Mouse (Mus musculus): Measurements from ENCODE around the gene Pkp4. TPM values are rescaled to one million over a fixed set of nuclear protein-coding genes. Genes with fewer than 3 reads are reported as not detected.

The Pkp4 gene
- total RNA-seq, 1 experiment from 2014 or later, result 19.1 TPM

GRCm38 (mm10) chr2:59179487-59179886 is 18.8 kb downstream of the Pkp4 start:
- no peak for ATAC-seq (replicated peaks in 1 of 2; ENCODE audit: insufficient read depth in 1 of 2, low FRiP score in 2 of 2, low TSS enrichment in 1 of 2, low read depth in 1 of 2, poor library complexity in 2 of 2, severe bottlenecking in 2 of 2)

- ATAC-seq (replicated peaks in 1 of 2; ENCODE audit: insufficient read depth in 1 of 2, low FRiP score in 2 of 2, low TSS enrichment in 1 of 2, low read depth in 1 of 2, poor library complexity in 2 of 2, severe bottlenecking in 2 of 2), result no peak
Measured at GRCm38 (mm10) chr2:59181321-59182113, 20.9 kb downstream of the Pkp4 start.

GRCm38 (mm10) chr2:59183541-59183940 is 22.9 kb downstream of the Pkp4 start:
- no peak for ATAC-seq (replicated peaks in 1 of 2; ENCODE audit: insufficient read depth in 1 of 2, low FRiP score in 2 of 2, low TSS enrichment in 1 of 2, low read depth in 1 of 2, poor library complexity in 2 of 2, severe bottlenecking in 2 of 2)

GRCm38 (mm10) chr2:59184107-59185064 is 23.7 kb downstream of the Pkp4 start:
- peak in 1 of 2 experiments; percentile 83; a peak in 1 of 4 replicates for ATAC-seq (replicated peaks in 1 of 2; ENCODE audit: insufficient read depth in 1 of 2, low FRiP score in 2 of 2, low TSS enrichment in 1 of 2, low read depth in 1 of 2, poor library complexity in 2 of 2, severe bottlenecking in 2 of 2)

- no peak for ATAC-seq (replicated peaks in 1 of 2; ENCODE audit: insufficient read depth in 1 of 2, low FRiP score in 2 of 2, low TSS enrichment in 1 of 2, low read depth in 1 of 2, poor library complexity in 2 of 2, severe bottlenecking in 2 of 2)
Measured at GRCm38 (mm10) chr2:59186122-59186521, 25.5 kb downstream of the Pkp4 start.

GRCm38 (mm10) chr2:59186966-59187365 is 26.3 kb downstream of the Pkp4 start:
- no peak for ATAC-seq (replicated peaks in 1 of 2; ENCODE audit: insufficient read depth in 1 of 2, low FRiP score in 2 of 2, low TSS enrichment in 1 of 2, low read depth in 1 of 2, poor library complexity in 2 of 2, severe bottlenecking in 2 of 2)

GRCm38 (mm10) chr2:59188306-59188705 is 27.7 kb downstream of the Pkp4 start:
- no peak for ATAC-seq (replicated peaks in 1 of 2; ENCODE audit: insufficient read depth in 1 of 2, low FRiP score in 2 of 2, low TSS enrichment in 1 of 2, low read depth in 1 of 2, poor library complexity in 2 of 2, severe bottlenecking in 2 of 2)

- no peak for ATAC-seq (replicated peaks in 1 of 2; ENCODE audit: insufficient read depth in 1 of 2, low FRiP score in 2 of 2, low TSS enrichment in 1 of 2, low read depth in 1 of 2, poor library complexity in 2 of 2, severe bottlenecking in 2 of 2)
Measured at GRCm38 (mm10) chr2:59189661-59190185, 29.1 kb downstream of the Pkp4 start.

GRCm38 (mm10) chr2:59190186-59190585 is 29.5 kb downstream of the Pkp4 start:
- ATAC-seq (replicated peaks in 1 of 2; ENCODE audit: insufficient read depth in 1 of 2, low FRiP score in 2 of 2, low TSS enrichment in 1 of 2, low read depth in 1 of 2, poor library complexity in 2 of 2, severe bottlenecking in 2 of 2), result no peak

GRCm38 (mm10) chr2:59191466-59191865 is 30.8 kb downstream of the Pkp4 start:
- no peak for ATAC-seq (replicated peaks in 1 of 2; ENCODE audit: insufficient read depth in 1 of 2, low FRiP score in 2 of 2, low TSS enrichment in 1 of 2, low read depth in 1 of 2, poor library complexity in 2 of 2, severe bottlenecking in 2 of 2)

GRCm38 (mm10) chr2:59193117-59193516 is 32.5 kb downstream of the Pkp4 start:
- ATAC-seq (replicated peaks in 1 of 2; ENCODE audit: insufficient read depth in 1 of 2, low FRiP score in 2 of 2, low TSS enrichment in 1 of 2, low read depth in 1 of 2, poor library complexity in 2 of 2, severe bottlenecking in 2 of 2), result no peak

- no peak for ATAC-seq (replicated peaks in 1 of 2; ENCODE audit: insufficient read depth in 1 of 2, low FRiP score in 2 of 2, low TSS enrichment in 1 of 2, low read depth in 1 of 2, poor library complexity in 2 of 2, severe bottlenecking in 2 of 2)
Measured at GRCm38 (mm10) chr2:59197156-59197555, 36.5 kb downstream of the Pkp4 start.

- ATAC-seq (replicated peaks in 1 of 2; ENCODE audit: insufficient read depth in 1 of 2, low FRiP score in 2 of 2, low TSS enrichment in 1 of 2, low read depth in 1 of 2, poor library complexity in 2 of 2, severe bottlenecking in 2 of 2), result no peak
Measured at GRCm38 (mm10) chr2:59199476-59199976, 38.9 kb downstream of the Pkp4 start.

GRCm38 (mm10) chr2:59200511-59200910 is 39.9 kb downstream of the Pkp4 start:
- ATAC-seq (replicated peaks in 1 of 2; ENCODE audit: insufficient read depth in 1 of 2, low FRiP score in 2 of 2, low TSS enrichment in 1 of 2, low read depth in 1 of 2, poor library complexity in 2 of 2, severe bottlenecking in 2 of 2), result no peak

- no peak for ATAC-seq (replicated peaks in 1 of 2; ENCODE audit: insufficient read depth in 1 of 2, low FRiP score in 2 of 2, low TSS enrichment in 1 of 2, low read depth in 1 of 2, poor library complexity in 2 of 2, severe bottlenecking in 2 of 2)
Measured at GRCm38 (mm10) chr2:59202930-59203329, 42.3 kb downstream of the Pkp4 start.

GRCm38 (mm10) chr2:59203627-59204425 is 43.2 kb downstream of the Pkp4 start:
- no peak for ATAC-seq (replicated peaks in 1 of 2; ENCODE audit: insufficient read depth in 1 of 2, low FRiP score in 2 of 2, low TSS enrichment in 1 of 2, low read depth in 1 of 2, poor library complexity in 2 of 2, severe bottlenecking in 2 of 2)

GRCm38 (mm10) chr2:59205092-59205491 is 44.4 kb downstream of the Pkp4 start:
- no peak for ATAC-seq (replicated peaks in 1 of 2; ENCODE audit: insufficient read depth in 1 of 2, low FRiP score in 2 of 2, low TSS enrichment in 1 of 2, low read depth in 1 of 2, poor library complexity in 2 of 2, severe bottlenecking in 2 of 2)

Data from hematopoietic stem cell, adult 5-6 weeks (primary cell).